Mouse (Mus musculus): ENCODE measurements around the gene Mettl21a.

GRCm38 (mm10) chr1:64616076-64616475 lies 966 bp downstream of the Mettl21a start:
- TF ChIP-seq POLR2AphosphoS5 (IDR thresholded peaks at IDR 0.05; ENCODE audit: insufficient replicate concordance, low read depth, low read length) (no peak), CTCF (IDR thresholded peaks at IDR 0.05; ENCODE audit: low read depth, low read length) (no peak), GATA1 (IDR thresholded peaks at IDR 0.05; ENCODE audit: borderline replicate concordance, low read length) (no peak), TAL1 (conservative IDR thresholded peaks at IDR 0.05; ENCODE audit: low read depth, low read length) (no peak), GATA2 (IDR thresholded peaks at IDR 0.05; ENCODE audit: borderline replicate concordance, low read depth, low read length) (no peak)

Measured in G1E (cell line).